In genomic region chr4:150211930-150212552, GRCm38 (mm10) we compare ENCODE assay signal across 10 mouse cellular contexts. TPM values are rescaled to one million over a fixed set of nuclear protein-coding genes. Genes with fewer than 3 reads are reported as not detected.
DNase-seq lines count a peak whose midpoint lies in the region; ATAC-seq lines count a peak whose summit lies in the region.
"Had no signal": no experiment of that assay in that cellular context is flagged by ENCODE, and none has a peak within 500 bp of the region (broad histone marks: within the 10 kb centered on the region; RNA-seq: fewer than 3 reads in every experiment).

No protein-coding gene starts in this region.

- H3K9ac ChIP-seq in kidney, embryonic 14.5 days (ENCODE audit: low read depth, low read length), result no peak overlapping the region
- H3K9ac ChIP-seq in embryonic facial prominence, embryonic 14.5 days (ENCODE audit: low read depth, low read length), result peak overlapping the region; percentile 48
- H3K9ac ChIP-seq in limb, embryonic 11.5 days (ENCODE audit: low read length), result peak overlapping the region; percentile 32; the same call in 1 of the 2 replicates
- H3K9ac ChIP-seq in neural tube, embryonic 13.5 days, result no peak overlapping the region

- H3K4me3 ChIP-seq in kidney, embryonic 14.5 days (ENCODE audit: low read length), result peak overlapping the region; percentile 31; the same call in 1 of the 2 replicates
- H3K4me3 ChIP-seq in embryonic facial prominence, embryonic 14.5 days (ENCODE audit: low read depth, low read length), result peak overlapping the region; percentile 31
- H3K4me3 ChIP-seq in limb, embryonic 11.5 days (ENCODE audit: low read depth, low read length), result peak overlapping the region; percentile 20; the same call in 1 of the 2 replicates
- peak overlapping the region; percentile 24; the same call in 1 of the 2 replicates for H3K4me3 ChIP-seq in neural tube, embryonic 13.5 days

- peak overlapping the region; percentile 56 for H3K4me2 ChIP-seq in kidney, embryonic 14.5 days (replicated peaks; ENCODE audit: low read depth, low read length)
- peak overlapping the region; percentile 45 for H3K4me2 ChIP-seq in embryonic facial prominence, embryonic 14.5 days (ENCODE audit: low read depth, low read length)
- peak overlapping the region; percentile 38 for H3K4me2 ChIP-seq in limb, embryonic 11.5 days (ENCODE audit: low read depth, severe bottlenecking)
- H3K4me2 ChIP-seq in neural tube, embryonic 13.5 days, result peak overlapping the region; percentile 48

- DNase-seq in kidney, adult 9 months, result no peak
- DNase-seq in embryonic facial prominence, embryonic 14.5 days (ENCODE audit: low spot score), result no peak
- DNase-seq in limb, embryonic 11.5 days (ENCODE audit: low spot score), result no peak
- no peak for DNase-seq in gastrocnemius, postnatal 4 days (ENCODE audit: low spot score in 2 of 2)
- no peak for DNase-seq in right cerebral cortex, postnatal 25 days
- DNase-seq: cerebellum, adult 8-10 months had no signal

- ATAC-seq in kidney, embryonic 14.5 days (ENCODE audit: low FRiP score, low TSS enrichment), result no peak; the same call in 1 of the 2 replicates
- ATAC-seq in embryonic facial prominence, embryonic 14.5 days (ENCODE audit: low read depth), result no peak; the same call in 1 of the 2 replicates
- peak; percentile 8; the same call in 1 of the 2 replicates for ATAC-seq in limb, embryonic 11.5 days (ENCODE audit: insufficient number of reproducible peaks, low FRiP score, low TSS enrichment, low read depth)
- 0 out of 2 replicates have a peak, but pooled peaks have one; percentile 40 for ATAC-seq in neural tube, embryonic 13.5 days (ENCODE audit: low read depth)
- ATAC-seq in erythroid progenitor cell, adult 5-6 weeks (replicated peaks; ENCODE audit: low FRiP score, poor library complexity, severe bottlenecking), result no peak

- H3K9me3 ChIP-seq in kidney, embryonic 14.5 days (ENCODE audit: control insufficient read depth, low read length), result no peaks in the 10 kb centered on the region
- no peaks in the 10 kb centered on the region for H3K9me3 ChIP-seq in embryonic facial prominence, embryonic 14.5 days (ENCODE audit: control insufficient read depth, low read length)
- no peaks in the 10 kb centered on the region for H3K9me3 ChIP-seq in limb, embryonic 11.5 days (ENCODE audit: control insufficient read depth, low read length)
- H3K9me3 ChIP-seq in neural tube, embryonic 13.5 days, result no peaks in the 10 kb centered on the region
- H3K9me3 ChIP-seq: G1E had no signal

- 57% methylated on average over 10 of the region's 10 CpGs for WGBS in kidney, embryonic 14.5 days
- WGBS in embryonic facial prominence, embryonic 14.5 days, result 56% methylated on average over 10 of the region's 10 CpGs
- WGBS in limb, embryonic 11.5 days, result 54% methylated on average over 10 of the region's 10 CpGs
- WGBS in neural tube, embryonic 13.5 days, result 55% methylated on average over 10 of the region's 10 CpGs

- H3K36me3 ChIP-seq in kidney, embryonic 14.5 days (ENCODE audit: control insufficient read depth, insufficient read depth, low read length), result no peaks in the 10 kb centered on the region
- H3K36me3 ChIP-seq in embryonic facial prominence, embryonic 14.5 days (ENCODE audit: control insufficient read depth, insufficient read depth, low read length), result no peaks in the 10 kb centered on the region
- H3K36me3 ChIP-seq in limb, embryonic 11.5 days (ENCODE audit: control insufficient read depth, insufficient read depth, low read length), result no peaks in the 10 kb centered on the region
- H3K36me3 ChIP-seq in neural tube, embryonic 13.5 days, result no peaks in the 10 kb centered on the region
- H3K36me3 ChIP-seq: G1E had no signal

- H3K4me1 ChIP-seq in kidney, embryonic 14.5 days (ENCODE audit: control insufficient read depth, insufficient read depth, low read length), result peaks cover 9% of the 10 kb centered on the region; the same call in 1 of the 2 replicates
- H3K4me1 ChIP-seq in embryonic facial prominence, embryonic 14.5 days (ENCODE audit: control insufficient read depth, insufficient read depth, low read length), result no peaks in the 10 kb centered on the region
- H3K4me1 ChIP-seq in limb, embryonic 11.5 days (ENCODE audit: control insufficient read depth, insufficient read depth, low read length), result no peaks in the 10 kb centered on the region
- H3K4me1 ChIP-seq in neural tube, embryonic 13.5 days (replicated peaks), result peaks cover 10% of the 10 kb centered on the region

- H3K27ac ChIP-seq in kidney, embryonic 14.5 days (ENCODE audit: low read depth, low read length), result peak overlapping the region; percentile 17; the same call in 1 of the 2 replicates
- H3K27ac ChIP-seq in embryonic facial prominence, embryonic 14.5 days (replicated peaks; ENCODE audit: low read depth, low read length), result no peak overlapping the region
- no peak overlapping the region for H3K27ac ChIP-seq in limb, embryonic 11.5 days (replicated peaks; ENCODE audit: low read depth, low read length)
- H3K27ac ChIP-seq in neural tube, embryonic 13.5 days (replicated peaks), result no peak overlapping the region

- no peaks in the 10 kb centered on the region for H3K27me3 ChIP-seq in kidney, embryonic 14.5 days (ENCODE audit: control insufficient read depth, insufficient read depth, low read length)
- H3K27me3 ChIP-seq in embryonic facial prominence, embryonic 14.5 days (replicated peaks; ENCODE audit: control insufficient read depth, insufficient read depth, low read length), result no peaks in the 10 kb centered on the region
- H3K27me3 ChIP-seq in limb, embryonic 11.5 days (ENCODE audit: control insufficient read depth, insufficient read depth, low read length), result no peaks in the 10 kb centered on the region
- H3K27me3 ChIP-seq in neural tube, embryonic 13.5 days, result no peaks in the 10 kb centered on the region

RNA-seq across cellular contexts. Expression of gene Car6, which starts 10.9 kb away (rescaled TPM):
- not detected in 2 replicates for polyA plus RNA-seq in kidney, embryonic 14.5 days (2014; fragmentation: Nextera tagmentation; extraction: Ambion mirVana)
- not detected in 2 replicates for polyA plus RNA-seq in embryonic facial prominence, embryonic 14.5 days (2014; fragmentation: Nextera tagmentation; extraction: Ambion mirVana)
- polyA plus RNA-seq in limb, embryonic 11.5 days (2014; fragmentation: Nextera tagmentation; extraction: Ambion mirVana), result 0.09 and 0.34 TPM in 2 replicates
- polyA plus RNA-seq in neural tube, embryonic 13.5 days (2015; fragmentation: Nextera tagmentation; extraction: Ambion mirVana), result 0.44 TPM in 1 of 2 replicates, not detected in the other
- total RNA-seq in gastrocnemius, postnatal 4 days (2021), result under 1 TPM in 1 of 2 experiments, not detected in 1; 0.27 TPM
- not detected in 2 replicates for total RNA-seq in erythroid progenitor cell, adult 5-6 weeks (2015; ENCODE audit: low replicate concordance)
- not detected in 2 replicates for total RNA-seq in erythroid progenitor cell, adult 5-6 weeks (2017; ENCODE audit: low replicate concordance)
- total RNA-seq: G1E had no signal
- polyA plus RNA-seq: G1E had no signal

RNA-seq across cellular contexts. Expression of gene Eno1, which starts 24.5 kb away (rescaled TPM):
- polyA plus RNA-seq in kidney, embryonic 14.5 days (2014; fragmentation: Nextera tagmentation; extraction: Ambion mirVana), result 1,584 and 1,728 TPM in 2 replicates
- 1,320 and 1,483 TPM in 2 replicates for polyA plus RNA-seq in embryonic facial prominence, embryonic 14.5 days (2014; fragmentation: Nextera tagmentation; extraction: Ambion mirVana)
- polyA plus RNA-seq in limb, embryonic 11.5 days (2014; fragmentation: Nextera tagmentation; extraction: Ambion mirVana), result 2,196 and 2,311 TPM in 2 replicates
- polyA plus RNA-seq in neural tube, embryonic 13.5 days (2015; fragmentation: Nextera tagmentation; extraction: Ambion mirVana), result 1,151 and 1,235 TPM in 2 replicates
- total RNA-seq in gastrocnemius, postnatal 4 days (2021), result 100 to 1,000 TPM; 479 to 529 TPM
- total RNA-seq in erythroid progenitor cell, adult 5-6 weeks (2015; ENCODE audit: low replicate concordance), result 79.6 and 121 TPM in 2 replicates
- total RNA-seq in erythroid progenitor cell, adult 5-6 weeks (2017; ENCODE audit: low replicate concordance), result 21.2 and 44.2 TPM in 2 replicates

Comparison
In these comparisons a context has a peak if more than half of its experiments do, and no peak if none do; other contexts are left out.
1. ATAC-seq: peak in limb, embryonic 11.5 days (single experiment) and neural tube, embryonic 13.5 days (single experiment); none in kidney, embryonic 14.5 days (single experiment), embryonic facial prominence, embryonic 14.5 days (single experiment) and erythroid progenitor cell, adult 5-6 weeks (single experiment).
2. H3K9ac ChIP-seq: peak in embryonic facial prominence, embryonic 14.5 days (single experiment) and limb, embryonic 11.5 days (single experiment); none in kidney, embryonic 14.5 days (single experiment) and neural tube, embryonic 13.5 days (single experiment).
3. Peak in every context shown above with its lines, with median percentiles within 50 percentile points of each other: H3K4me2 ChIP-seq and H3K4me3 ChIP-seq.